20 mouse cellular contexts compared by ENCODE assay signal in the genomic region with DNA sequence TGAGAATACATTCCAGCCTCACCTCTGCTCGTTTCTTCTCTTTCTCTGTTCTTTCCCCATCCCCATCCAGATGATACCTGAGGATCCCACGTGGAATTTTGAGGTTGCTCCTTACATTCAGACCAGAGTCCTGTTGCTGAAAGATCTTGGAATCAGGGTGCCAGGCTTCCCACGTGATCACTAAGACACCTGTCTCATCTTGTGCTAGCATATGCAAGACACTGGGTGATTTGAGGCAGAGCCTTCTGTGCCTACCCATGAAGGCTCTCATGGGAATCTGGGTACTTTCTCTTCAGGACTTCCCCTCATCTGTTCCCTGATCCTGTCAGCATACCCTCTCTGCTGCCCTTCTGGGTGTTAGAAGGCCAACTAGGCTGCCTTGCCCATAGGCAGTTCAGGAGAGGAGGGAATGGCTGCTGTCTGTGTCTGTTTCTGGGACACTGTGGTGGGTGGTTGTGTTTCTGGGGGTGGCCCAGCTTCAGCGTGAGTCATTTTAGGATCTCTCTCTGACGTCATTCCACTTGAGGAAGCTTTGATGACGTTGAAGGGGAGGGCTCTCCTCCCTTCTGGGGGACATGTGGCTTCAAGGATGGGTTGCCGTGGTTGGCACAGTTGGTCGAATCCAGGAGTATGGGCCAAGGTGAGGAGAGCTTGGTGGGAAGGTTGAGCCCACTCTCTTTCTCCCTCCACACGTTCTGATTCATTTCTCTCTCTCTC. TPM values are rescaled to one million over a fixed set of nuclear protein-coding genes. Genes with fewer than 3 reads are reported as not detected.
DNase-seq lines count a peak whose midpoint lies in the region; ATAC-seq and TF ChIP-seq lines count a peak whose summit lies in the region.
"Had no signal": no experiment of that assay in that cellular context is flagged by ENCODE, and none has a peak within 500 bp of the region (broad histone marks: within the 10 kb centered on the region; RNA-seq: fewer than 3 reads in every experiment).

No protein-coding gene starts in this region.

- no peak for ATAC-seq in hindbrain, embryonic 11.5 days (ENCODE audit: low FRiP score)
- ATAC-seq in lung, postnatal 0 days, result no peak

- H3K27ac ChIP-seq in hindbrain, embryonic 10.5 days, result peak overlapping the region; percentile 56
- no peak overlapping the region for H3K27ac ChIP-seq in hindbrain, embryonic 11.5 days (ENCODE audit: low read depth, low read length)
- no peak overlapping the region for H3K27ac ChIP-seq in lung, postnatal 0 days (ENCODE audit: low read length)
- H3K27ac ChIP-seq: hindbrain, embryonic 13.5 days; liver, embryonic 13.5 days; neural tube, embryonic 13.5 days had no signal

- no peak overlapping the region for H3K4me3 ChIP-seq in hindbrain, embryonic 10.5 days
- H3K4me3 ChIP-seq in hindbrain, embryonic 11.5 days (ENCODE audit: low read depth, low read length), result no peak overlapping the region
- H3K4me3 ChIP-seq in lung, postnatal 0 days (ENCODE audit: low read depth, low read length), result no peak overlapping the region
- H3K4me3 ChIP-seq: hindbrain, embryonic 13.5 days; liver, embryonic 13.5 days; midbrain, embryonic 12.5 days; neural tube, embryonic 13.5 days had no signal

- H3K36me3 ChIP-seq in hindbrain, embryonic 10.5 days, result peaks cover 28% of the 10 kb centered on the region
- no peaks in the 10 kb centered on the region; the same call in 1 of the 2 replicates for H3K36me3 ChIP-seq in hindbrain, embryonic 11.5 days (ENCODE audit: control insufficient read depth, insufficient read depth, low read length)
- H3K36me3 ChIP-seq in lung, postnatal 0 days (ENCODE audit: insufficient read depth, low read length), result no peaks in the 10 kb centered on the region; the same call in 1 of the 2 replicates

- H3K27me3 ChIP-seq in hindbrain, embryonic 10.5 days (ENCODE audit: insufficient read depth, poor library complexity, severe bottlenecking), result no peaks in the 10 kb centered on the region
- H3K27me3 ChIP-seq in hindbrain, embryonic 11.5 days (ENCODE audit: control insufficient read depth, insufficient read depth, low read length), result no peaks in the 10 kb centered on the region
- H3K27me3 ChIP-seq in lung, postnatal 0 days (replicated peaks; ENCODE audit: insufficient read depth, low read length), result no peaks in the 10 kb centered on the region
- H3K27me3 ChIP-seq: hindbrain, embryonic 13.5 days; liver, embryonic 13.5 days; midbrain, embryonic 12.5 days; neural tube, embryonic 13.5 days had no signal

- no peak for DNase-seq in hindbrain, embryonic 10.5 days (ENCODE audit: low spot score)
- no peak for DNase-seq in hindbrain, embryonic 11.5 days (ENCODE audit: low spot score)
- DNase-seq in right cerebral cortex, postnatal 25 days, result peak; percentile 47
- no peak for DNase-seq in right cerebral cortex, postnatal 4 days
- DNase-seq in induced T-regulatory cell, adult 2 months (ENCODE audit: low read depth), result peak; percentile 91
- no peak for DNase-seq in cerebellum, adult 18-20 months
- no peak for DNase-seq in lung, postnatal 0 days (ENCODE audit: low spot score)
- DNase-seq: adrenal gland, postnatal 25 days; cerebellum, adult 8-10 months; heart, postnatal 10 days; kidney, adult 8-10 months; kidney, postnatal 14 days; liver, embryonic 13.5 days; lung, embryonic 14.5 days; lung, postnatal 4 days; thymus, adult 18-20 months had no signal

- H3K9me3 ChIP-seq in hindbrain, embryonic 10.5 days, result no peaks in the 10 kb centered on the region
- no peaks in the 10 kb centered on the region for H3K9me3 ChIP-seq in hindbrain, embryonic 11.5 days (ENCODE audit: control insufficient read depth, low read length)
- no peaks in the 10 kb centered on the region for H3K9me3 ChIP-seq in lung, postnatal 0 days (ENCODE audit: low read length)
- H3K9me3 ChIP-seq: hindbrain, embryonic 13.5 days; liver, embryonic 13.5 days; neural tube, embryonic 13.5 days had no signal

- 91% methylated on average over 9 of the region's 9 CpGs for WGBS in hindbrain, embryonic 10.5 days
- 90% methylated on average over 9 of the region's 9 CpGs for WGBS in hindbrain, embryonic 11.5 days
- 75% methylated on average over 9 of the region's 9 CpGs for WGBS in lung, postnatal 0 days

- H3K4me2 ChIP-seq in hindbrain, embryonic 11.5 days (replicated peaks; ENCODE audit: low read depth, low read length), result no peak overlapping the region
- H3K4me2 ChIP-seq in lung, postnatal 0 days (replicated peaks; ENCODE audit: low read depth, low read length), result no peak overlapping the region
- H3K4me2 ChIP-seq: heart, embryonic 11.5 days; hindbrain, embryonic 13.5 days; liver, embryonic 13.5 days; lung, embryonic 14.5 days; midbrain, embryonic 12.5 days; neural tube, embryonic 13.5 days had no signal

- peaks cover 66% of the 10 kb centered on the region for H3K4me1 ChIP-seq in hindbrain, embryonic 10.5 days (replicated peaks)
- peaks cover 3% of the 10 kb centered on the region; the same call in 1 of the 2 replicates for H3K4me1 ChIP-seq in hindbrain, embryonic 11.5 days (replicated peaks; ENCODE audit: control insufficient read depth, insufficient read depth, low read length)
- peaks cover 23% of the 10 kb centered on the region; the same call in 1 of the 2 replicates for H3K4me1 ChIP-seq in lung, postnatal 0 days (ENCODE audit: insufficient read depth, low read depth, low read length)

- TF ChIP-seq EP300 in lung, postnatal 0 days (IDR thresholded peaks at IDR 0.05), result no peak

- TF ChIP-seq CTCF in lung, postnatal 0 days (IDR thresholded peaks at IDR 0.05), result no peak

- no peak overlapping the region for H3K9ac ChIP-seq in hindbrain, embryonic 11.5 days (ENCODE audit: low read depth, low read length)
- H3K9ac ChIP-seq in lung, postnatal 0 days (replicated peaks; ENCODE audit: low read depth), result no peak overlapping the region
- H3K9ac ChIP-seq: hindbrain, embryonic 13.5 days; liver, embryonic 13.5 days; lung, embryonic 14.5 days; midbrain, embryonic 12.5 days; neural tube, embryonic 13.5 days had no signal

RNA-seq across cellular contexts. Expression of a gene that starts 28.1 kb away (rescaled TPM):
- 10.6 and 14.0 TPM in 2 replicates for polyA plus RNA-seq in hindbrain, embryonic 10.5 days (2016; fragmentation: Nextera tagmentation; extraction: Ambion mirVana)
- polyA plus RNA-seq in hindbrain, embryonic 11.5 days (2014; fragmentation: Nextera tagmentation; extraction: Ambion mirVana), result 27.0 and 31.9 TPM in 2 replicates
- polyA plus RNA-seq in lung, postnatal 0 days (2015; fragmentation: Nextera tagmentation; extraction: Ambion mirVana), result 27.6 and 29.6 TPM in 2 replicates

Comparison
In these comparisons a context has a peak if more than half of its experiments do, and no peak if none do; other contexts are left out.
1. DNase-seq: peak in right cerebral cortex, postnatal 25 days (single experiment) and induced T-regulatory cell, adult 2 months (single experiment); none in hindbrain, embryonic 10.5 days (single experiment), hindbrain, embryonic 11.5 days (single experiment), right cerebral cortex, postnatal 4 days (single experiment), cerebellum, adult 18-20 months (0 of 2) and lung, postnatal 0 days (single experiment).